Mouse (Mus musculus): ENCODE results near the gene Rassf6.
"Not testable (repeated sequence)": the region's sequence is repeated elsewhere in the genome, so short reads cannot be mapped to it uniquely, and the experiment has no call there.

The Rassf6 gene

GRCm38 (mm10) chr5:90624708-90625425, 15.6 kb downstream of the Rassf6 start:
- no peak for DNase-seq (ENCODE audit: low read depth)

GRCm38 (mm10) chr5:90623209-90623608, 17.2 kb downstream of the Rassf6 start:
- DNase-seq (ENCODE audit: low read depth) = no peak

DNA sequence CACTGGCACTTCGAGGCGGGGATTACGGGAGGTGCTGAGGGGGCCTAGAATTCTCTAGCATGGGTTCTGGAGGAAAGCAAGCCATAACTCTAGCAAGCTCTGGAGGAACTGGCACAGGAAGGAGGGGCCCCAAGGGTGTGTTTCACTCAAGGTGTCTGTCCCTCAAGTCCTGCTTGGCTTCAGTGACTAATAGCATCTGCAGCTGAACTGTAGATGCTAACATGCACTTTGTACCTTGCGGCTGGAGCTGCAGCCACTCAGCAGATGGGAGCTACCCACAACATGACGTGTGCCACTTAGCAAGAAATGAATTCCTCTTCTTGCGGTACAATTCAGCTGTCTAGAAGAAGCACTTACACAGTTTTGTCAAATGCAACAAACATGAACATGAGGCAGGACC, 18.7 kb downstream of the Rassf6 start:
- DNase-seq (ENCODE audit: low read depth) = no peak

GRCm38 (mm10) chr5:90621316-90621715, 19.1 kb downstream of the Rassf6 start:
- no peak for DNase-seq (ENCODE audit: low read depth)

- no peak for DNase-seq (ENCODE audit: low read depth)
Observed at GRCm38 (mm10) chr5:90617859-90618258, 22.6 kb downstream of the Rassf6 start.

DNA sequence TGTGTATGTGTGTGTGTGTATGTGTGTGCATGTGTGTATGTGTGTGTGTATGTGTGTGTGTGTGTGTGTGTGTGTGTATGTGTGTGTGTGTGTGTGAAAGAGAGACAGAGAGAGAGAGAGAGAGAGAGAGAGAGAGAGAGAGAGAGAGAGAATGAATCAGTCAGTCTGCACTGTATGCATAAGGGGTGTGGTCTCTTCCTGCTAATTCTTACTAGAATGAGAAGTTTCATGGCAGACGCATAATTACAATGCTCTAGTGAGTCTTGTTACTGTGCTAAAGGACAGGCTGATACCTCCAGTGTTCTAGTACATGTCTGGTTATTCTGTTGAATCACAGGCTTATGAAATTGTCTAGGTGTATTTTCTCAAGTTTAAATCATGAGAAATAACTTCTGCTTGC, 27.7 kb downstream of the Rassf6 start:
- not testable (repeated sequence) for DNase-seq (ENCODE audit: low read depth)

DNA sequence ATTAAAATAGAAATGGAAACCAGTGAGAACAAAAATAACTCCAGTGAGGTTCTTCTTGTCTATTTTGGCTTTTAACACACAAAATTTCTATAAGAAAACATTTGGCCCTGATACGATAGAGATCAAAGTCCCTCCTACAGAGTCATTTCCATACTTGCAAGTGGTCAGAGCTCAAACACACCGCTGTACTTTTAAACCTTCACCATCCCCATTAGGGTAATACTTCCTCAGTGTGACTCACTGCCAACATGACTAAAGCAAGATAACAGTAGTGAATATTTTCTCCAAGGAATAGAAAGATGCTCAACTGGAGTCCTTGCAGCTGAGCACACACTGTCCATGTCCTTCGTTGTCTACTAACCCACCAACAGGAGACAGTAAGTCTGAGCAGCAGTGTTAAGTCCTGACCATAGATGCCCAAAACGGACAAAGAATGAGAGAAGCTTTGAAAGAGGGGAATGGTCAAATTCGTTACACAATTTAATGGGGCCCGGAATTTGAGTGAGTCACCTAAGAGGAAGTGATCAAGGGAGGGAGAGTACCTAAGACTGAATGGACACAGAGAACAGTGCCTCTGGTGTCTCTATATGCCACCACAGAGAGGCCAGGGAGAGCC, 28.4 kb downstream of the Rassf6 start:
- no peak for DNase-seq (ENCODE audit: low read depth)

DNA sequence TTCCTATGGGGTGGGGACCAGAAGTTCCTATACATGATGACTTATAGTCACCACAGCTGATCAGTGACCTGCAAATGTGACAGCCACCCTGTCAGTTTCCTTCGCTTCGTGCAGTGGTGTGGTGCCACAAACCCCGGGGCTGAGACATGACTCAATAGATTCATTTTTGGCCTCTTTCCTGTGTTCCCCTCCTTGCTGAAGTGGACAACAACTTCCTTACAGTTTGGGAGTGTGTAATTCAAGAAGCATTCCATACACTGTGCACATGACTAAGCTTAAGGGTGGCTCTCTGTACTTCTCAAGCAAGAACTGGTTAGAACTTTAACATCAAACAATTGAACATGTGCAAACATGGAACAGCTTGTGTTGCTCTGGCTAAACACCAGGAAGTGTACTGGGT, 29.1 kb downstream of the Rassf6 start:
- no peak for DNase-seq (ENCODE audit: low read depth)

DNA sequence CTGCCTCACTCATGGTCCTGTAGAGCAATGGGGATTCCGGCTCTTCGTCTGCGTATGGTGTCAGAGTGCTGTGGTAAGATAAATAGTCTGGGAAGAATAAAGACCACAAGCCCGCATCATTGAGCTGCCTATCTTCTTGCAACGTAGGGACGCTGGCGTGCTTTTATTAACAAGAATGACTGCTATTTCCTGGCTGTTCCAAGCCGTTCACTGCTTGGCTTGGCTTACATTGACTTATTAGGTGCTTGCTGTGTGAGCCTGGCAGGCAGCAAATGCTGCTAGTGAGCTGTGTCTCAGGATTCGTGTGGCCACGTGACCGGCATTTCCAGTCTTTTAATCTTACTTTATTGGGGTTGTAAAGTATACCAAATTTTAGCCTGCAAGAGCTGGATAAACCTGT, 31.6 kb downstream of the Rassf6 start:
- no peak for DNase-seq (ENCODE audit: low read depth)

DNA sequence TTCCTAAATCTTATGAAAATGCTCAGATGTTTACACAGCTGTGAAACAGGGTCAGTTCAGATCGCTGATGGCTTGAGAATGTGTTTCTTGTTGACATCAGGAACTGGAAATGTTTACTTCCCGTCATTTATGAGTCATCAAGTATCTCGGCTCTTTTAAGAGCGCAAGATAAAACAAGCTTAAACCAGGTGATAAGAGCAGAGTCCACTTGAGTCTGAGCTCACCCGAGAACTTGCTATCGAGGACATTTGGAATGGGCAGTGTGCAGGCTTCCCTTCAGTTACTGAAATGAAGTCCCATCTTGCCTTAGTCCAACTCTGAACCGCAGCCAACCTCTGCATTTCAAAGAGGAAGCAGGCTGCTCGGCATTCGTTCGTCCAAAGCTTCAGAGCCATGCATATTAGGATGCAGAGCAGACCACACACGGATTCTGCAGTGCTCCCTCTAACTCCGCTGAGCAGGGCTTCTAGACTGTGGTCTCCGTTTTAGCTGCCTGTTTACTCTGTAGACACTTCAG, 37.0 kb downstream of the Rassf6 start:
- DNase-seq (ENCODE audit: low read depth) = no peak

DNA sequence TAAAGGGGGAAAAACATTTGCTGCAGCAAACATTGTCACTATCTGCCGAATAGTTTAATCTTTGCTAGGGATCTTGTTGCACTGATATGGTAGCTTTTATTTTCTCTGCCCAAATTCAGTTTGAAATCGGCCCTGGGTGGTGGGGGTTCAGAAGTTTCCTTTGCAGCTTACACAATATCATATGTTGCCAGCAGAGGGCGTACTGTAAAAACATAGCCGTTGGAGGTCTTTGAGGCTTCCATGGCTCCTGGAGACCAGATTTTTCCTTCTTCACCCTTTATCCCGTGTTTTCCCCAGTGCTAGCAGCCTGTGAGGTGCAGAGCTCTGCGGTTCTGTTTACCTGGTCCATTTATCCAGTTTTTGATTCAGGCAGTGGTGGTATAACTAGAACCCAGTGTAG, 39.0 kb downstream of the Rassf6 start:
- DNase-seq (ENCODE audit: low read depth) = no peak

- DNase-seq (ENCODE audit: low read depth) = no peak
Observed at GRCm38 (mm10) chr5:90596155-90596554, 44.3 kb downstream of the Rassf6 start.

GRCm38 (mm10) chr5:90594945-90595344, 45.5 kb downstream of the Rassf6 start:
- DNase-seq (ENCODE audit: low read depth) = peak; percentile 71

GRCm38 (mm10) chr5:90591936-90592335, 48.5 kb downstream of the Rassf6 start:
- no peak for DNase-seq (ENCODE audit: low read depth)

GRCm38 (mm10) chr5:90590676-90591075, 49.8 kb downstream of the Rassf6 start:
- DNase-seq (ENCODE audit: low read depth) = no peak

DNA sequence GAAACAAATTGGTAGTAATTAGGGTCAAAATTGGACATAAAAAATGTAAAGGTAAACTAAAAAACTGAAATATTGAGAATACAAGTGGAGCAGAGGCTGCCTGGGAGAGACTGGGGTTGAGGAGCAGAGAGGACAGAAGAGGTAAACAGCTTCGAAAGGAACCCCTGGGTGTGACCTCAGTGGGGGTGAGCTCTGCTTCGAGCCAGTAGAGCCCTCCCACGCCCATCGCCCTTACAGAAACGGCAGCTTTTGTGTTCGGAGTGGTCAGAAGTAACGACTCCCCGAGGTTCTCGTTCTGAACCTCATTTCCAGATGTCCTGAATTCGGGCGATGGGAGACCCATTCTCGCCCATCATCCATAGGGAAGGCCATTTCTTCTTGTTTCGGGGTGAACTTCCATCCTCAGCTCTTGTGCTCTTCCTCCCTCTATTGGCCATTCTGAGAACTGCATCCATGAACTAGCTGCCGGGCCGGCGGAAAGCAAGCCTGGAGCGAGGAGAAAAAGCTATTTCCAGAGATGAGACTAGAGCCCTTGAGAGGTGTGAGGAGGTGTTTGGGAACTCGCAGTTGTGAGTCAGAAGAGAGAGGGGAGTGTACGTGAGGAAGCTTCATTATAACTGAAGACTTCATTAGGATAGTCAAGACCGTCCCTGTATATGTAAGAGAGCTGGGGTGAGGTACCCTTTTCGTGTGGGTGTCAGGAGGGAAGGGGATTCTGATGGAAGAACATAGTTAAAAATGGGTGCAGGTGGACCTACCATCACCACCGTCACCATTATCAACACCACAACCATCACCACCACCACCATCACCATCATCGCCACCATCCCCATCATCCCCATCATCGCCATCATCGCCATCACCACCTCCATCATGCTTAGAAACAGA, 51.5 kb downstream of the Rassf6 start:
- no peak for DNase-seq (ENCODE audit: low read depth)

GRCm38 (mm10) chr5:90588104-90588503, 52.4 kb downstream of the Rassf6 start:
- no peak for DNase-seq (ENCODE audit: low read depth)

GRCm38 (mm10) chr5:90586511-90586910, 53.9 kb downstream of the Rassf6 start:
- DNase-seq (ENCODE audit: low read depth) = no peak

DNA sequence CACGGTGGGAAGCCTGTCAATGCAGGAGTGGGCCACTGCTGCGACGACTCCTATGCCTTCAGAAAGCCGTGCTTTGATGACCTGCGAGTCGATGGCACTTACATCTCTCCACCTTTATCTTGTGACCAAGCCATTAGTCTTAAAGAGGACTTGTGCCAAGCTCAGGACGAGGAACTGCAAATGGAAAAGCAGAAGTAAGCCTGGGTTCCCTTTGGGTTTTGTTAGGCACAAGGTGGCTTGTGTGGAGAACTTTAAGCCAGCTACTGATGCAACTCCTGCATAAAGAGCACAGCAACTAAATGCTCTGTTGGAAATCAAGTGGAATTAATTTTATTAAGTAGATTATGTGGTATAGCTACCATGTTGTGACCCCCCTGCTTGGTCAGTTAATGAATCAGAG, 55.7 kb downstream of the Rassf6 start:
- no peak for DNase-seq (ENCODE audit: low read depth)

DNA sequence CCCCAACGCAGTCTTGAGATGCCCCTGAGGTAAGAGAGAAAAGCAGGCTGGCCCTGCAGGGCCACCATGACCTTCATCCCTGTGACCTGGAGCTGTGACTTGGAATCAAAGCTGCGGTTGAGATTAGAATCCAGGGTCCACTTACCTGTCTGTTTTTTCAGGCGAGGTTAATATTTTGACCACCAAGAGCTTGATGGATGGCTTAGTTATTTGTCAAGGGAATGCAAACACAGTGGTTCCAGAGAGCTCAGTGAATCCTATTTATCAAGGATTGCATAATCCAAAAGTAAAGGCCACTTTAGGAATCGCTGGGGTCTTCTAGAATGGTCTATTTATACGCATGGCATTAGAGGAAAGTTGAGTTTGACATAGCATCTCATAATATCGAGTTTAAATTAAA, 58.3 kb downstream of the Rassf6 start:
- DNase-seq (ENCODE audit: low read depth) = no peak

DNA sequence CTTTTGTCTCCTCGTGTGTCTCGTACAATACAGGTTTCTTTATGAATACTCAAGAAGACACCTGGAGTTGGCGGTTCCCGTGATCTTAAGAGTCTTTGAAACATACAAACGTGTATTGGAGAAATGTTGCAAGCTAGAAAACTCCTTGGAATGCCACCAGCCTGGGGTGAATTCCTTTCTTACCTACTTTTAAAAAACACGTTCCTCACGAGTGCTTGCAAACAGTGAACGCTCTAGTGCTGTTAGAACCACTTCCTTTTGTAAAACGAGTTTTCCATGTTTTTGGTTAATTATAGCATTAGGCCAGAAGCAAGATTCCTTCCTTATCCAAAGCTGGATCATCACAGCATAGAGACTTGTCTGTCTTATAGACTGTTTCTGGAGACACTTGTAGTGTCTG, 60.9 kb downstream of the Rassf6 start:
- DNase-seq (ENCODE audit: low read depth) = no peak

DNA sequence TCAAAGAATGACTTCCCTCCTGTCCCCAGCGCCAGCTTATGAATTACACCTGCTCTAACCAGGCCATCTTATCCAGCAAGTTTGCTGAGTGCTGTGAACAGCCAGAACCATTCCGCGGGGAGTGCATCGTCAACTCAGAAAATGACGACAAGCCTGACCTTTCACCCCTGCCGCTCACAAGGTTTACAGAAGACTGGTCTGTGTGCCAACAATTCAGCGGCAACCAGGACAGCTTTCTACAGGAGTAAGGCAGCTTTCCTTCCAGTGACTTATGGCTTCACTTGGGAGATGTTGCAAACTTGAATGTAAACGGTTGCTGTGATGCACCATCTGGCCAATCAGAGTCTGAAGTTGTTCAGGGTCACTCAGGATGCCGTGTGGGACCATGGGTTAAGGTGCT, 62.7 kb downstream of the Rassf6 start:
- DNase-seq (ENCODE audit: low read depth) = no peak

DNA sequence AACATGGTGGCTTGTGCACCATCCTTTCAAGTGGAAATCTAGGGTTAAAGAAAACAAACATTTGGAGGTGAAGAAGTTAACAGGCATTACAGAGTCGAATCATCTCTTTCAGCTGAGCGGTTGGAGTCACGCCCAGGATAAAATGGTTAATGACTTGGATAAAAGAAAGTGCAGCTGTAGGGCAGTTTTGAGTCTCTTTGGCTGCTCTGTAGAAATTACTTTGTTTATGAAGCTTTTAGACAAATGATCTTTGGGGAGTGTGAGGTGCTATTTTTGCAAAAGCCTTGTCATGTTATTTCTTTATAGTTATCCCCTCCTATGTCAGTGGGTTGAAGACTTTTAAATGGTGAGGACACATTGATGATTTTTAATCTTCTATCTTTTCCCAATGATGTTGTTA, 69.2 kb downstream of the Rassf6 start:
- DNase-seq (ENCODE audit: low read depth) = no peak
